Mouse (Mus musculus) neural tube, embryonic 11.5 days (tissue): ENCODE measurements around the gene Rbm20. TPM values are rescaled to one million over a fixed set of nuclear protein-coding genes. Genes with fewer than 3 reads are reported as not detected.

ENCODE experiments used
- ATAC-seq: fragments of 200-750 bp; cut with Nextera tagmentation; 2 replicates; pipeline ENCODE4 v1.8.0; 2017; ENCODE audit warnings: moderate number of reproducible peaks, mild to moderate bottlenecking, moderate TSS enrichment, moderate library complexity; ENCODE audit not compliant: insufficient read depth, low FRiP score, low TSS enrichment
- DNase-seq: peaks from one replicate; pipeline ENCODE4 v3.0.0-alpha.2; 2015; ENCODE audit warnings: low spot score
- H3K27ac ChIP-seq: fragments of 300-500 bp; sonication (generic); 2 replicates; pipeline ENCODE4 v1.5.1; 2014; ENCODE audit warnings: low read depth, mild to moderate bottlenecking, low read length
- H3K27me3 ChIP-seq: fragments of 300-500 bp; sonication (generic); 2 replicates; pipeline ENCODE4 v1.6.1; 2014; ENCODE audit warnings: mild to moderate bottlenecking, low read length, mixed read lengths; ENCODE audit not compliant: control insufficient read depth, insufficient read depth
- H3K36me3 ChIP-seq: fragments of 300-500 bp; sonication (generic); 2 replicates; pipeline ENCODE4 v1.6.1; 2014; ENCODE audit warnings: mild to moderate bottlenecking, low read length, moderate library complexity, mixed read lengths; ENCODE audit not compliant: control insufficient read depth, insufficient read depth
- H3K4me1 ChIP-seq: fragments of 300-500 bp; sonication (generic); 2 replicates; pipeline ENCODE4 v1.6.1; 2014; ENCODE audit warnings: low read length, mixed read lengths; ENCODE audit not compliant: control insufficient read depth, insufficient read depth
- H3K4me2 ChIP-seq: fragments of 300-500 bp; sonication (generic); 2 replicates; pipeline ENCODE4 v1.6.1; 2014; ENCODE audit warnings: low read depth, mild to moderate bottlenecking, moderate library complexity
- H3K4me3 ChIP-seq: fragments of 300-500 bp; sonication (generic); 2 replicates; pipeline ENCODE4 v1.5.1; 2014; ENCODE audit warnings: low read depth, low read length
- H3K9ac ChIP-seq: fragments of 300-500 bp; sonication (generic); 2 replicates; pipeline ENCODE4 v1.6.1; 2014; ENCODE audit warnings: mild to moderate bottlenecking, low read length
- H3K9me3 ChIP-seq: fragments of 300-500 bp; sonication (generic); 2 replicates; pipeline ENCODE4 v1.6.1; 2016; ENCODE audit warnings: low read length; ENCODE audit not compliant: control insufficient read depth
- WGBS: fragments of 180-500 bp; shearing (Covaris S2); extraction: QIAGEN DNeasy Blood & Tissue Kit; methylation state at CpG from one replicate; pipeline ENCODE4 v1.1.7; 2014; 5-methylcytosine and 5-hydroxymethylcytosine counted together
- polyA plus RNA-seq: library from polyadenylated mRNA; unstranded; fragments of >200 nt; fragmentation: Nextera tagmentation; extraction: Ambion mirVana; gene quantifications from 2 replicates; pipeline ENCODE4 v1.2.1, GENCODE M21; 2014

The Rbm20 gene
- polyA plus RNA-seq, 1 experiment from 2014 or later: 2.3 TPM

DNA sequence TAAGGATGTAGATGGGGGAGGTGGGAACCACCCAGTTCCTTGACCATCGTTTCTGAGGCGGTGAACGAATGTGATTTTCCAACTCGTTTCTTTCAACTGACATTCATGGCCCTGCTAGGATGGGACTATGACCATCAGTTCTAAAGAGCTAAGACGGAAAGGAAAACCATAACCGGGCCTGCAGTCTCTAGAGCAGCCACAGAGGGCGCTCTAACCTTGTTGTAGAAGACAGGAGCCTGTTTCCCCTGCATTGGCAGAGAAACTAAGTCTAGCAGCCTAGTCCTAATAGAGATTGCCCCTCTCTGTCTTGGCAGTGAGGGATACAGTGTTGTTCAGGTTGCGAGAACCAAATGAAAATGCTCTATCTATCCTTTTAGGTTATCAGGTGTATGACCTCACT lies 164.8 kb downstream of the Rbm20 start:
- no peaks in the 10 kb centered on the region for H3K9me3 ChIP-seq

DNA sequence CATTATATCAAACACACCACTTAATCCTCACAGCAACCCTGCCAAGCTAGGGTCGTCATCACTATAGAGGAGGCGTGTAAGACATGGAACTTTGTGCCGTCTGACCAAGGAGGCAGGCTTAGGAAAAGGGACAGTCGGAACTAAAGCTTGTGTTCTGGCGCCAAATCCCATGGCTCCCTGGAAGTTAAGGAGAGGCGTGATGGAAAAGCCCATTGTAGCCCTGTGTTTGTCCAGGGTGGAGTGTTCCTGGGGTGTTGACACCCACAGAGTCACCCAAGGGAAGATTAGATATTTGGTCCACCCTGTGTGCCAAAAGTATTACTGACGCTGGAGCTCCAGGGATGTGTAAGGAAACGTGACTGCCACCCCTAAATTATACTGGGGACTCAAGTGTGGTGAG lies 166.9 kb downstream of the Rbm20 start:
- Histone ChIP-seq H3K4me2 (no peak overlapping the region), H3K27me3 (no peaks in the 10 kb centered on the region), H3K4me1 (no peaks in the 10 kb centered on the region), H3K9ac (no peak overlapping the region), H3K9me3 (no peaks in the 10 kb centered on the region), H3K27ac (no peak overlapping the region), H3K4me3 (no peak overlapping the region), H3K36me3 (no peaks in the 10 kb centered on the region; the same call in 1 of the 2 replicates)
- 94% methylated on average over 8 of the region's 8 CpGs for WGBS
- DNase-seq (no peak), ATAC-seq (no peak)

More for the DNA sequence above, 164.8 kb downstream of the Rbm20 start:
- H3K27me3 ChIP-seq: no peaks in the 10 kb centered on the region
- no peaks in the 10 kb centered on the region for H3K4me1 ChIP-seq
- 64% methylated on average over 8 of the region's 8 CpGs for WGBS
- no peak overlapping the region for H3K4me3 ChIP-seq
- no peak overlapping the region for H3K4me2 ChIP-seq
- no peak overlapping the region for H3K9ac ChIP-seq
- DNase-seq: no peak
- ATAC-seq: no peak
- H3K27ac ChIP-seq: no peak overlapping the region
- no peaks in the 10 kb centered on the region; the same call in 1 of the 2 replicates for H3K36me3 ChIP-seq

DNA sequence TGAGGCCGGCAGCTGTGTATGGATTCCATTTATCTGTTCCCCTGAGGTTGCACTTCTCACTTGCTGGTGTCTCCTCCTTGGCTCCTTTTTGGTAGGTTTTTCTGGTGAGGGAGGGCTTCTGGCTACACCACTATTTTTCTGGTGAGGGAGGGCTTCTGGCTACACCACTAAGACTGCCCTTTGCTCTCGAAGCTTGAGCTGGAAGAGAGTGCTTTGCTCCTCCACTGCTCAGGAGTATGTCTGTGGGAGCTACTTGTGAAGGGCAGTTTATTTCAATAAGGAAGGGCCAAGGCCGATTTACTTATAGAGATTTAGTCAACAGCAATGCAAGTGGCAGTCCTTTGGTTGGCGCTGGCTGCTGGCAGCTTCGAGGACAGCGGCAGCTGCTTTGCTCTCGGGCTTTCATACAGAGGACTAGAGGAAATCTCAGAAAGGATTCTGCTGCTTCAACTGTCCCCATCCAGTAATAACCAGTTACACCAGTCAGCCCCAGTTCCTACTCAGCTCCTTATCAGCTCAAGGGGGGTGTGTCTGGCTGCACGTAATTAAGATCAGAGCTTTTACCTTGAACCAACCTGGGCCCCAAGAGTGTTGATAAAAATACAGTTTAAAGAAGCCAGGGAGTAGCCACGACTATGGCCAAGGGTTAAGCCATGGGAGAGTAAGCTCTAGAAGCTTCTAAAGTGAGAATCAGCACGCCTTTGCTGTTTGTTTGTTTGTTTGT lies 171.3 kb downstream of the Rbm20 start:
- peaks cover 9% of the 10 kb centered on the region for H3K4me1 ChIP-seq
- no peak overlapping the region for H3K4me2 ChIP-seq
- H3K36me3 ChIP-seq: no peaks in the 10 kb centered on the region; the same call in 1 of the 2 replicates
- no peak overlapping the region for H3K9ac ChIP-seq
- H3K27me3 ChIP-seq: no peaks in the 10 kb centered on the region
- no peaks in the 10 kb centered on the region for H3K9me3 ChIP-seq
- H3K4me3 ChIP-seq: no peak overlapping the region
- ATAC-seq (no peak), DNase-seq (no peak)
- WGBS: 82% methylated on average over 10 of the region's 10 CpGs
- no peak overlapping the region for H3K27ac ChIP-seq

DNA sequence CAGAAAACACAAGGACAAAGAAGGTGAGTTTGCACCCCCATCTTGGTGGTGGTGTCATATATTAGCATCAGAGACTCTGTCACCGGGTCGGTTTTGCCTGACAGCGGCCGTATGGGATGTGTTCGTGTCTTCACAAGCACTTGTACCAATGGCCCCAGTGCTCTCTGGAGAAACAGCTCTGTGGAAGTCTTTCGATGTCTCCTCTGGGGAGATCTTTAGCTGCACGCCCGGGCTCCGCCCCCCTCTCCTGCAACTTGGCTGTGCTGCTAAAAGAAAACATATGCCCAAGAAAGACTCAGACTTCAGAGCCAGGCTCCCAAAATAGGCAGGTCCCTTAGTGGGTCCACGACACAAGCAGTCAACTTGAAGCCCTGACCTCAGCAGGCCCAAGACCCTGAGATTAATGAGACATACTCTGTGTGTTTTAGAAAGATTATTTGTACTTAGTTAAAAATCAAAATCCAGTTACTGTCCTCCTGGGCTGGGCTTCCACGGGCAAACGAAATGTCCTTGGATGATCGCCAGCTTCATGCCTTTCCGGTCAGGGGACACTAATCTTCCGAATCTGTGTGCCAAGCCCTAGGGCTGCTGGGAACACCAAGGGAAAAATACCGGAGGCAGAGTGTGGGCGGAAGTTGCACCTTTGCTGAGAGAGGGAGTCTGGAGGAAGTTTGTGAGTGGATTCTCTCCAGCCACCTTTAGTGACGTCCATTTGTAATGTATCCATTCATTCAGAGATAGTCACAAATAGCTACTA lies 173.2 kb downstream of the Rbm20 start:
- no peak overlapping the region for H3K27ac ChIP-seq
- no peak overlapping the region for H3K9ac ChIP-seq
- H3K36me3 ChIP-seq: no peaks in the 10 kb centered on the region
- 70% methylated on average over 18 of the region's 18 CpGs for WGBS
- no peak overlapping the region for H3K4me3 ChIP-seq
- DNase-seq: no peak
- H3K9me3 ChIP-seq: no peaks in the 10 kb centered on the region
- H3K27me3 ChIP-seq: no peaks in the 10 kb centered on the region
- no peak overlapping the region for H3K4me2 ChIP-seq
- ATAC-seq: no peak
- H3K4me1 ChIP-seq: peaks cover 9% of the 10 kb centered on the region

DNA sequence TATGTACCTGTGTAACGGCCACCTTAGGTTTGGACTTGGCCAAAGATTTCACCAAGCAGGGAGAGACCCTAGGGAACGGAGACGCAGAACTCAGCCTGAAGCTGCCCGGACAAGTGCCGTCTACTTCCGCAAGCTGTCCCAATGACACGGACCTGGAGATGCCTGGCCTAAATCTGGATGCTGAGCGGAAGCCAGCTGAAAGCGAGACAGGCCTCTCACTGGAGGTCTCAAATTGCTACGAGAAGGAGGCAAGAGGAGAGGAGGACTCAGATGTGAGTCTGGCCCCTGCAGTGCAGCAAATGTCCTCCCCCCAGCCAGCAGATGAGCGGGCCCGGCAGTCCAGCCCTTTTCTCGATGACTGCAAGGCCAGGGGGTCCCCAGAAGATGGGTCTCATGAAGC lies 174.2 kb downstream of the Rbm20 start:
- Histone ChIP-seq H3K4me3 (no peak overlapping the region), H3K4me2 (no peak overlapping the region), H3K9ac (no peak overlapping the region), H3K27ac (no peak overlapping the region), H3K36me3 (no peaks in the 10 kb centered on the region), H3K27me3 (no peaks in the 10 kb centered on the region), H3K9me3 (no peaks in the 10 kb centered on the region), H3K4me1 (peaks cover 9% of the 10 kb centered on the region)
- ATAC-seq: no peak
- WGBS: 82% methylated on average over 13 of the region's 13 CpGs
- DNase-seq: no peak

DNA sequence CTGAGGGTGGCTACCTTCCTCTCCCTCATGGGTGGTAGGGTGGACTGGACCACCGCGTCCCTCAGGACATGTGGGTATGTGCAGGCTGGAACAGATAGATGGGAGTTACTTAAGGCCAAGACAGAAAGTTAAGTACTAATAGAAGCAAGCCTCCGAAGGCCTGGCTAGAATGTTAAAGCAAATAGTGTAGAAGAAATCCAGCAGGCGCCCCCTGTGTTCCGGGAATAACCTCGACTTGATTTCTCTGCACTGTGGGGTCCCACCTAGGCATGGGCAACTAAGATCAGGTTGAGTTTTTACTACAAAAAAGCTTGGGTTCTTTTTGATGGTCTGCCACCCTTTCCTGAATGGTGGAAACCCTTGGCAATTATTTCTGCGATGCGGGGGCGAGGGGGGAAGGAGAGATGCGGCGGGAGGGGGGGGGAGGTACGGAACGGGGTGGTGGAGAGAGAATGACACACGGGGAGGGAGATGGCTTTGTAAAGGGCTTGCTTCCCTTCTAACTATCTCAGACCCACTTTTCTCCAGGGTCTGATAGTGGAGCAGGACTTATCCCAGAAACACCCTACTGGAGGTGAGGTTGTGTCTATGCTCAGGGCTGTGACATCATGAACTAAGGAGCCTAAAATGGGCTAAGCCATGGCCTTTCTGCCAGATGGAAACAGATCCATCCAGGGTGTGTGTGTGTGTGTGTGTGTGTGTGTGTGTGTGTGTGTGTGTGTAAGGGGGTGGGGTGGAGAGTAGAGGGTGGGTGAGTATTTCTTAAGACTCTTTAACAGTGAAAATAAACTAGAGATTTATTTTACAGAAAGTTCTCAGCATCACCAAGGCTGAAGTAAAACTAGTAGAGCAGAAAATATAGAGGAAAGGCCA lies 175.0 kb downstream of the Rbm20 start:
- H3K9ac ChIP-seq: no peak overlapping the region
- H3K4me3 ChIP-seq: no peak overlapping the region
- DNase-seq: no peak
- H3K27ac ChIP-seq: no peak overlapping the region
- H3K4me1 ChIP-seq: peaks cover 9% of the 10 kb centered on the region
- H3K4me2 ChIP-seq: no peak overlapping the region
- H3K36me3 ChIP-seq: no peaks in the 10 kb centered on the region
- ATAC-seq: peak; percentile 42
- no peaks in the 10 kb centered on the region for H3K27me3 ChIP-seq
- WGBS: 85% methylated on average over 14 of the region's 14 CpGs
- H3K9me3 ChIP-seq: no peaks in the 10 kb centered on the region

DNA sequence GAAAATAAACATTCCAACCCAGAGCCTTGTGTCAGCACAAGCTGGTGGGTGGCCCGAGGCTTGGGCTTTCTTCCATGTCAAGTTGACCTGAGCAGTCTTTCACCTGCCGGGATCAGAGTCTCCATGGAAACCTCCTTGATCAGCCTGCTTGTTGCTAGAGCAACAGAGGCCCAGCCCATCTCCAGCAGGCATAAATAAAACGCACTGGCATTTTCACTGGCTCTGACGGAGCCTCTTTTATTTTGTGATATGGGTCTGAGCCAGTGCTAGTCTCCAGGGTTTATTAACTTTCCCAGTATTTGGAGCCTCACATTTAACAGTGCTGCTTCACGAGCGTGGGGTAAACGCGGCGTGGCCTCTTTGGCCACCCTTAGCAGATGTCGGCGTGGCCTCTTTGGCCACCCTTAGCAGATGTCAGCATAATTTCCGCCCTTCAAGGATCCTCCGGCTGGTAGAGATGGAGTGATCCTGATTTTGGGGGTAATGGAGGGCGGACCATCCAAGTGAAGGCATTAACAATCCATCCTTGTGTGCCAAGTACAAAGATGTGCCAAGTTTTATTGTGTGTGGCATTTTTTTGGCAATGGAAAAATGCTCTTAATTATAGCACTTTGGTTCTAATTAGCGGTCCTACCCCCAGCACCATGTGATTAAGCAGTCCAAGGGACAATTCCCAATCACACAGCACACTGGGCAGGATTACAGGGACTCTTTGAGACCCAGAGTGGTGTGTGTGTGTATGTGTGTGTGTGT lies 175.8 kb downstream of the Rbm20 start:
- peaks cover 9% of the 10 kb centered on the region for H3K4me1 ChIP-seq
- peak overlapping the region; percentile 65; the same call in 1 of the 2 replicates for H3K27ac ChIP-seq
- H3K36me3 ChIP-seq: no peaks in the 10 kb centered on the region
- no peaks in the 10 kb centered on the region for H3K9me3 ChIP-seq
- H3K4me2 ChIP-seq: peak overlapping the region; percentile 22; the same call in 1 of the 2 replicates
- ATAC-seq: peak; percentile 89
- no peak overlapping the region for H3K9ac ChIP-seq
- H3K4me3 ChIP-seq: no peak overlapping the region
- no peaks in the 10 kb centered on the region for H3K27me3 ChIP-seq
- DNase-seq: peak; percentile 60
- 39% methylated on average over 15 of the region's 15 CpGs for WGBS

DNA sequence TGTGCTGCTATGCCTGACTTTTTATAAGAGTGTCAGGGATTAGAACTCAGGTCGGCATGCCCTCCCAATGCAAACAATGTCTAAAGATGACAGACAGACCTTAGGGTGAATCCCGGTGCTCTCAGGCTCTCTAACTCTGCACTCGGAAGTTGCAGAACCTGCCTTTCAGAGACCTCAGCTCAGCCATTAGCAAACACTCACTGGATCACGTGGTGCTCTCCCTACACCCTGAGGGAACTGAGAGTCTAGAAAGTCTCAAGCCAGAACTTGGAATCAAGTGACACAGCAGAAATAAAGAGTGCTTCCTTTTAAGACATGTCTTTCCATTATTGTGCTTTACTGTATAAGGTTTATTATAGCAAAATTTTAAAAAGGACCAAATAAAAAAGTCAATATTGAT lies 177.9 kb downstream of the Rbm20 start:
- Histone ChIP-seq H3K27me3 (no peaks in the 10 kb centered on the region), H3K36me3 (no peaks in the 10 kb centered on the region), H3K9me3 (no peaks in the 10 kb centered on the region), H3K4me3 (no peak overlapping the region), H3K4me2 (no peak overlapping the region), H3K27ac (no peak overlapping the region), H3K9ac (no peak overlapping the region), H3K4me1 (peaks cover 9% of the 10 kb centered on the region)
- ATAC-seq (no peak), DNase-seq (no peak)
- 74% methylated on average over 4 of the region's 4 CpGs for WGBS
